Mouse (Mus musculus): Measurements from ENCODE around the gene Lrrc9.

GRCm38 (mm10) chr12:72407146-72407545 is 34.5 kb upstream of the Lrrc9 start:
- TF ChIP-seq CTCF (IDR thresholded peaks at IDR 0.05; ENCODE audit: borderline replicate concordance, control insufficient read depth, extremely low read depth, insufficient read depth, low read length, poor library complexity) = no peak
- no peak for TF ChIP-seq POLR2A (IDR thresholded peaks at IDR 0.05; ENCODE audit: control insufficient read depth, extremely low read depth, insufficient read depth, low read length, poor library complexity)

Measured in thymus, adult 2 months (tissue).